ENCODE assay signal across 8 mouse cellular contexts in the genomic region with DNA sequence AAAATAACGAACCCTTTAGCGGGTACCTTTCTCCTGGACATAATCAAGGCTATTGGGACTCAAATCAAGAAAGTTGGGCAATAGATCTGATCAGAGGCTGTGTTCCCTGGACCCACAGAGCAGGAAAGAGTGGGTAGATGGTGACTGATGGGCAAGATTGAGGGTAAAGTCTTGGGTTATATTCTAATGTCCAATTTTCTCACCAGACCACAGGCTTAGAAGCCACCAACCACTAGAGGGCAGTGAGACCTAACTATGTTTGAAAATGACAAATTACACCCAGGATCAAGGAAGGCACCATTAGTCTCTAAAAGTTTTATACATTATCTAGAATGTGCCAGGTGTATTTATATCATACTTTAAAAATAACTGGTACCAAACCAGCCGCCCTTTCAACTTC.
A peak's percentile ranks its signal among the peaks of the same experiment; 100 is the strongest.
DNase-seq lines count a peak whose midpoint lies in the region; ATAC-seq and TF ChIP-seq lines count a peak whose summit lies in the region.

No protein-coding gene starts in this region.

- DNase-seq in CH12.LX (ENCODE audit: extremely low read depth) (peak; percentile 41), ZHBTc4 (ENCODE audit: low read depth, low spot score) (peak; percentile 56)
- peak; percentile 22 for DNase-seq in embryonic facial prominence, embryonic 10.5 days (ENCODE audit: low spot score)
- peak; percentile 55 for DNase-seq in limb, embryonic 14.5 days (ENCODE audit: low spot score)
- no peak for DNase-seq in spleen, postnatal 14 days (ENCODE audit: low spot score in 2 of 2)

- in situ Hi-C loops in CH12.LX (cut with MboI; ENCODE audit: low pct_ligation_motif_present, low pct_unique_long_range_greater_than_20kb, low sequenced_read_pairs), result no loop called here

- no peaks in the 10 kb centered on the region for H3K79me2 ChIP-seq in CH12.LX (replicated peaks; ENCODE audit: control insufficient read depth, extremely low read depth, insufficient read depth, poor library complexity, severe bottlenecking)

- H3K9ac ChIP-seq in intestine, postnatal 0 days (ENCODE audit: low read depth, low read length), result no peak overlapping the region
- no peak overlapping the region for H3K9ac ChIP-seq in intestine, embryonic 15.5 days
- H3K9ac ChIP-seq in CH12.LX (ENCODE audit: insufficient read depth, low read depth), result no peak overlapping the region
- no peak overlapping the region for H3K9ac ChIP-seq in limb, embryonic 14.5 days (ENCODE audit: low read depth, low read length, severe bottlenecking)
- no peak overlapping the region for H3K9ac ChIP-seq in heart, embryonic 12.5 days

- no peaks in the 10 kb centered on the region for H3K36me3 ChIP-seq in intestine, postnatal 0 days (ENCODE audit: control insufficient read depth, insufficient read depth)
- H3K36me3 ChIP-seq in intestine, embryonic 15.5 days, result no peaks in the 10 kb centered on the region
- no peaks in the 10 kb centered on the region for H3K36me3 ChIP-seq in CH12.LX (replicated peaks in 1 of 2; ENCODE audit: control insufficient read depth in 1 of 2, insufficient read depth in 1 of 2, low read length in 1 of 2)
- H3K36me3 ChIP-seq in embryonic facial prominence, embryonic 10.5 days (replicated peaks), result no peaks in the 10 kb centered on the region
- H3K36me3 ChIP-seq in limb, embryonic 14.5 days (ENCODE audit: control insufficient read depth, insufficient read depth, low read length), result no peaks in the 10 kb centered on the region
- H3K36me3 ChIP-seq in heart, embryonic 12.5 days, result peaks cover 29% of the 10 kb centered on the region

- H3K4me3 ChIP-seq in intestine, postnatal 0 days (ENCODE audit: low read depth, low read length), result no peak overlapping the region
- no peak overlapping the region for H3K4me3 ChIP-seq in intestine, embryonic 15.5 days (replicated peaks)
- no peak overlapping the region for H3K4me3 ChIP-seq in CH12.LX (replicated peaks in 1 of 3; ENCODE audit: low read depth in 2 of 3, low read length in 2 of 3, poor library complexity in 1 of 3)
- H3K4me3 ChIP-seq in embryonic facial prominence, embryonic 10.5 days, result no peak overlapping the region
- H3K4me3 ChIP-seq in limb, embryonic 14.5 days (replicated peaks; ENCODE audit: low read length), result no peak overlapping the region
- H3K4me3 ChIP-seq in heart, embryonic 12.5 days, result no peak overlapping the region

- no peak overlapping the region for H3K27ac ChIP-seq in intestine, postnatal 0 days (ENCODE audit: low read depth, low read length)
- H3K27ac ChIP-seq in intestine, embryonic 15.5 days, result no peak overlapping the region
- H3K27ac ChIP-seq in CH12.LX (ENCODE audit: insufficient read depth, low read depth), result no peak overlapping the region
- no peak overlapping the region for H3K27ac ChIP-seq in embryonic facial prominence, embryonic 10.5 days (replicated peaks)
- H3K27ac ChIP-seq in limb, embryonic 14.5 days (replicated peaks; ENCODE audit: low read depth, low read length), result no peak overlapping the region
- no peak overlapping the region for H3K27ac ChIP-seq in heart, embryonic 12.5 days (ENCODE audit: poor library complexity, severe bottlenecking)

- no peaks in the 10 kb centered on the region for H3K9me3 ChIP-seq in intestine, postnatal 0 days (ENCODE audit: control insufficient read depth)
- H3K9me3 ChIP-seq in intestine, embryonic 15.5 days, result no peaks in the 10 kb centered on the region
- peaks cover 10% of the 10 kb centered on the region for H3K9me3 ChIP-seq in CH12.LX (replicated peaks; ENCODE audit: low read length)
- no peaks in the 10 kb centered on the region for H3K9me3 ChIP-seq in embryonic facial prominence, embryonic 10.5 days
- no peaks in the 10 kb centered on the region for H3K9me3 ChIP-seq in limb, embryonic 14.5 days (ENCODE audit: control insufficient read depth, low read length)
- peaks cover 6% of the 10 kb centered on the region; the same call in 1 of the 2 replicates for H3K9me3 ChIP-seq in heart, embryonic 12.5 days (replicated peaks)

- TF ChIP-seq RAD21 in CH12.LX (IDR thresholded peaks at IDR 0.05; ENCODE audit: low read depth, low read length), result peak; percentile 72

- no peak for TF ChIP-seq EP300 in CH12.LX (IDR thresholded peaks at IDR 0.05; ENCODE audit: low read length)

- no peaks in the 10 kb centered on the region for H3K27me3 ChIP-seq in intestine, postnatal 0 days (replicated peaks; ENCODE audit: control insufficient read depth, insufficient read depth, low read length)
- H3K27me3 ChIP-seq in intestine, embryonic 15.5 days (replicated peaks), result no peaks in the 10 kb centered on the region
- H3K27me3 ChIP-seq in CH12.LX (replicated peaks), result no peaks in the 10 kb centered on the region
- no peaks in the 10 kb centered on the region for H3K27me3 ChIP-seq in embryonic facial prominence, embryonic 10.5 days (replicated peaks; ENCODE audit: low read depth, poor library complexity, severe bottlenecking)
- no peaks in the 10 kb centered on the region for H3K27me3 ChIP-seq in limb, embryonic 14.5 days (ENCODE audit: control insufficient read depth, insufficient read depth, low read length)
- no peaks in the 10 kb centered on the region for H3K27me3 ChIP-seq in heart, embryonic 12.5 days (replicated peaks)

- TF ChIP-seq POLR2A in CH12.LX (IDR thresholded peaks at IDR 0.05; ENCODE audit: low read depth, low read length), result no peak
- TF ChIP-seq POLR2A in limb, embryonic 14.5 days (IDR thresholded peaks at IDR 0.05; ENCODE audit: borderline replicate concordance, extremely low read depth, insufficient read depth, insufficient read length), result no peak

- WGBS in intestine, postnatal 0 days, result 65% methylated on average over 3 of the region's 3 CpGs
- WGBS in intestine, embryonic 15.5 days, result 56% methylated on average over 3 of the region's 3 CpGs
- WGBS in embryonic facial prominence, embryonic 10.5 days, result 90% methylated on average over 3 of the region's 3 CpGs
- 78% methylated on average over 3 of the region's 3 CpGs for WGBS in limb, embryonic 14.5 days
- 72% methylated on average over 3 of the region's 3 CpGs for WGBS in heart, embryonic 12.5 days

- ATAC-seq in intestine, postnatal 0 days, result no peak
- ATAC-seq in intestine, embryonic 15.5 days, result no peak
- ATAC-seq in limb, embryonic 14.5 days (ENCODE audit: low FRiP score, low read depth), result no peak
- no peak for ATAC-seq in heart, embryonic 12.5 days (ENCODE audit: insufficient number of reproducible peaks, low FRiP score)

- dilution Hi-C loops in CH12.LX (cut with MboI; ENCODE audit: extremely low pct_ligation_motif_present, extremely low pct_unique_long_range_greater_than_20kb, low sequenced_read_pairs), result no loop called here

- H3K4me1 ChIP-seq in intestine, postnatal 0 days (replicated peaks; ENCODE audit: control insufficient read depth, insufficient read depth, low read length), result no peaks in the 10 kb centered on the region
- no peaks in the 10 kb centered on the region for H3K4me1 ChIP-seq in intestine, embryonic 15.5 days (replicated peaks)
- no peaks in the 10 kb centered on the region for H3K4me1 ChIP-seq in CH12.LX (ENCODE audit: control insufficient read depth in 1 of 2, insufficient read depth in 2 of 2)
- peaks cover 8% of the 10 kb centered on the region; the same call in 1 of the 2 replicates for H3K4me1 ChIP-seq in embryonic facial prominence, embryonic 10.5 days
- H3K4me1 ChIP-seq in limb, embryonic 14.5 days (ENCODE audit: control insufficient read depth, insufficient read depth, low read length), result no peaks in the 10 kb centered on the region
- peaks cover 9% of the 10 kb centered on the region; the same call in 1 of the 2 replicates for H3K4me1 ChIP-seq in heart, embryonic 12.5 days (replicated peaks)

- H3K4me2 ChIP-seq in intestine, postnatal 0 days (replicated peaks; ENCODE audit: low read depth), result no peak overlapping the region
- no peak overlapping the region for H3K4me2 ChIP-seq in intestine, embryonic 15.5 days (replicated peaks)
- H3K4me2 ChIP-seq in CH12.LX (ENCODE audit: insufficient read depth, low read depth, poor library complexity, severe bottlenecking), result no peak overlapping the region
- no peak overlapping the region for H3K4me2 ChIP-seq in limb, embryonic 14.5 days (replicated peaks; ENCODE audit: low read depth, low read length, severe bottlenecking)
- no peak overlapping the region for H3K4me2 ChIP-seq in heart, embryonic 12.5 days

- peak; percentile 73 for TF ChIP-seq CTCF in intestine, postnatal 0 days (IDR thresholded peaks at IDR 0.05; ENCODE audit: low read depth)
- peak; percentile 61 to 76; a peak in 3 of 4 replicates for TF ChIP-seq CTCF in CH12.LX (conservative IDR thresholded peaks at IDR 0.05 in 1 of 2, IDR thresholded peaks at IDR 0.05 in 1 of 2; ENCODE audit: low read depth in 2 of 2, low read length in 2 of 2)

TF ChIP-seq in CH12.LX, 34 proteins besides CTCF, POLR2A, EP300 and RAD21:
- no peak for TF ChIP-seq ZMIZ1 (IDR thresholded peaks at IDR 0.05; ENCODE audit: low read depth, low read length)
- TF ChIP-seq USF1 (IDR thresholded peaks at IDR 0.05; ENCODE audit: low read depth, low read length), result no peak
- TF ChIP-seq ELF1 (IDR thresholded peaks at IDR 0.05; ENCODE audit: low read depth, low read length), result no peak
- TF ChIP-seq SMC3 (IDR thresholded peaks at IDR 0.05; ENCODE audit: low read depth, low read length), result peak; percentile 59

Comparison
In these comparisons a context has a peak if more than half of its experiments do, and no peak if none do; other contexts are left out.
1. DNase-seq: peak in CH12.LX (single experiment), ZHBTc4 (single experiment), embryonic facial prominence, embryonic 10.5 days (single experiment) and limb, embryonic 14.5 days (single experiment); none in spleen, postnatal 14 days (0 of 2).